Mouse (Mus musculus): ENCODE results near the gene 1700019D03Rik.
"Not testable (repeated sequence)": the region's sequence is repeated elsewhere in the genome, so short reads cannot be mapped to it uniquely, and the experiment has no call there.

The 1700019D03Rik gene

DNA sequence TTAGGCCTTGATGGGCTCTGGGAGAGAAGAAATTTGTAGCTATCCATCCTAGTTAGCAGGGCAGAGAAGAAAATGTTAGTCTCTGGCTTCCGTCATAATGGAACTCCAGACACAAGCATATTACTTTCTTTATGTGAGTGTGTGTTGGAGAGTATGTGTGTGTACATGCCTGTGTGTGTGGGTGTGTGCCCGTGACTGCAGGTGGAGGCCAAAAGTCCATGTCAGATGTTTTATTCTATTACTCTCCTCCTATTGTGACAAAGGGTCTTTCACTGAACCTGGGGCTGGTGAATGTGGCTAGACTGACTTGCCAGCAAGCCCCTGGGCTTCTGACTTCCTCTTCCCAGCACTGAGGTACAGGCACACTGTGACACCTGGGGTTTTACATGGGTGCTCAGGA, 65.5 kb downstream of the 1700019D03Rik start:
- no peak for DNase-seq (ENCODE audit: low spot score)

DNA sequence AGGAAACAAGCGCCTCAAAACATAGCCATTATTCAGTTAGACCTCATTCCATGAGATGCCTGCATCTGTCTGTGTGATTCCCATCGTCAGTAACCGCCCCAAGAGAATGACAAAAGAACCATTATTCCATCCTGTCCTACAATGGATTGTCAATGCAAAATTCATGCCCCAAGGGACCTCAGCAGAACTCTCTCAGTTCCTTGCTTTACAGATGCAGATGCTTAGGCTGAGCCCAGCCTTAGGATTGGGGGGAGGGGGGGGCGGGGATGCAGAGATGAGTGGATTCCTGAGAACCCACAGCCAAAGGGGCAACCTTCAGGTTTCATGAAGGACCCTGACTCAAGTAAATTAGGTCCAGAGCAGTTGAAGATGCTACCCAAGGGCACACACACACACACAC, 66.4 kb downstream of the 1700019D03Rik start:
- DNase-seq (ENCODE audit: low spot score), result no peak

DNA sequence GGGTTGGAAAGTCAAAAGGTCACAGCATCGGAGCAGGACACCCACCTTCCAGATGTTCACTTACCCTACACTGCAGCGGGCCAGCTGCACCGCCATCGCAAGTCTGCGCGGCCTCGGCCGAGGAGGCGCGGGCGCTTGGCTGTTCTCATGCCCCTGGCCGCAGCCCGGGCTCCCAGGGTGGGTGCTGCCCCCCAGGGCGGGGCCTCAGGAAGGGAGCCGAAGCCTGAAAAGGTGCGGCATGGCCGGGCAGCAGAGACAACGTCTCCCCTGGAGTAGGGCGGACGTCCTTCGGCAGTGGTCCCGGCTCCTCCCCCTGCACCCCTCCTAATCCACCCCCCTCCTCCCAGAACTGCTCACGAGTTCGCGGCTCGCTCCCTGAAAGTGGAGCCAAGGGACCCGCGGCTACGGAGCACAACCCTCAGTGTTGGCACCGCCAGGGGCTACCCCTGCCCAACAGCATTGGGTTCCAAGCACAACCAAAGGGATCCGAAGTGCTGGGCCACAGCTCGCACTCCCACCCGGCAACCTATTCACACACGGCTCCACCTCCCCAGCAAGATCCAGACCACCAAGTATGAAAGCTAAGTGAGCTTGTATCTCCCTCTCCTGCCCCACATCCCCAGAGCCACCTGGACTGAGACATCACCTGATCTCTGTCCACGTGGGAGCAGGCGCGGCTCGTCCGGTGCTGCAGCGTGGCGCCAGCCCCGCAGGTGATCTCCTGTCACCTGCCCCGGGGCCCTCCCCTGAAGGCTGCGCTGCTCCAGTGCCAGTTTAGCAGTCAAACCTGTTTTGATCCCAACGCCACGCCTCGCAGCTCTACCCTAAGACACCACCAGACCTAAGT, 67.2 kb downstream of the 1700019D03Rik start:
- DNase-seq (ENCODE audit: low spot score), result peak; percentile 31

- DNase-seq (ENCODE audit: low spot score), result no peak
These were observed 67.8 kb downstream of the 1700019D03Rik start for GRCm38 (mm10) chr1:52952143-52952542.

DNA sequence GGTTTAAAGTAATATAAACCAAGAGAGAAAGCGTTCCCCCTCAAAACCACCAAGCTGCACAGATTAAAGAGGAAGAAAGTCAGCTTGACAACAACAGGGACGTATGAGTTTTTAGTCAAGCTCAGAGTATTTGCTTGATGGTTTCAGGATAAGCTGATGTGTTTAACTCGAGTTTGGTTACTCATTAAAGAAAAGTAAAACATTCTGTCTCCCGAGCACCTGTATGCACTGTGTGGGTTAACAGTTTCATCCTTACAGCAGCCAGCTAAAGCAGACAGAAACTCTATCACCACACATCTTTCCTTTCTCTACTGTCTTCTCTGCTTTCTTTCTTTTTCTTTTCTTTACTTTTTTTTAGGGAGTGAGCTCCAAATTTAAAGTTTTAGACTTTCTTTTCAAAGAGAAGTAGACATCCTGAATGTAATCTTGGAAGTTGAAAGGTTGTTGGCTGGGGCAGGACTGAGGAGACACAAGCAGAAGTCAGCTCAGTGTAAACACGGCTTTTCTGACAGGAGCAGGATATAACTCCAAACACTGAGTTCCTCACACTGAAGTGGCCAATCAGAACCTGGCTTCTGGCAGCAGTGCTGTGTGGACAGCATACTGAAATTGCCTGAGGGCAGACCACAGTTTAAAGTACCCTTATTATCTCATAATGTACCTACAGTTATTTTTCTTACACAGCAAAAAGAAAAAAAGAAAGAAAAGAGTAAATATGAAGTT, 68.7 kb downstream of the 1700019D03Rik start:
- DNase-seq (ENCODE audit: low spot score), result no peak

DNA sequence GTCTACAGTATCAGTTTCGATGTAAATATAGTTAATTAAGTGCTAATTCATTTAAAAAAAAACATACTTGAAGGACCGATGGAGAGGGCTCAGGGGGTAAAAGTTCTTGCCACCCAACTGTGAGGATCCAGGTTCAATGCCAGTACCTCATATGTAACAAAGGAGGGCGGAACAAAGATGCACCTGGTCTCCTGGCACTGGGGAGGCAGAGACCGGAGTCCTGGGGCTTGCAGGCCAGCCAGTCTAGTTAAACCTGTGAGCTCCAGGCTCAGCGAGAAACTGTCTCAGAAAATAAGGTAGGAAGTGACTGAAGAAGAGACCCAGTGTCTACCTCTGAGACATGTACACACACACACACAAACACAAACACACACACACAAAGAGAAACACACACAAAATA, 72.1 kb downstream of the 1700019D03Rik start:
- DNase-seq (ENCODE audit: low spot score), result no peak

DNA sequence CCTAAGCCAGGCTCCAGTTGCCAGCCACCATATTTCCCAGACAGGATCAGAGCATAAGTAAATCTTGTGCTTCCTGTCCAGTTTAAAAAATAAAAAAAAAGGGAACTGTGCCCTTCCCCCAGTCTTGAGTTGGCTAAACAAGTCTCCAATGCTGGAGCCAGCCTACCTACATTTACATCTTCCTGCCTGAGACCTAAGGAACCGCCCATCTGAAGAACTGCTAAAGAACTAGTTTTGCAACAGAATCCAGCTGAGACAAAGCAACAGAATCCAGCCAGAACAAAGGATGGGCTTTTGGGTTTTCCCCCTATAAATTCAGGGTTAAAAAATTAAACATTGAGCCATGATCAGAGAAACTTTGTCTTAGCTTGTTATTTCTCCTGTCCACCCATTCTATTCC, 81.0 kb downstream of the 1700019D03Rik start:
- DNase-seq (ENCODE audit: low spot score), result no peak

- no peak for DNase-seq (ENCODE audit: low spot score)
These were observed 85.5 kb downstream of the 1700019D03Rik start for GRCm38 (mm10) chr1:52934494-52934893.

DNA sequence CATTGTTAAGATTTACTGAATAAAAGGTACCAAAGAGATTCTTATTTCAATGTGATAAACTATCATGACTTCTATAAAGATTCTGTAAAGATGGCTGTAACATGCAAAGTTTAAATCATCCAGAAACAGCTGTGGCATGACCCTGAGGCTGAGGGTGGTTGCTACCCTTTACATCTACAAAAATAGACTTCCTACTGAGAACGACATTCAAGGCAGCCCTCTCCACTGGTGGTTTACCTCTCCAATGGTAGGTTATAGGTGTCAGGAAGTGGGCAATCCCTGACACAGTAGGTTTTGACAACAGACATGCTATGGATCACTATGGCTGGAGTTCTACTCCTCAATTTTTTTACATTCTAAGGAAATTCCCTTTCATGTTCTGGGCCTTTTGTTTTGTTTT, 95.5 kb downstream of the 1700019D03Rik start:
- not testable (repeated sequence) for DNase-seq (ENCODE audit: low spot score)

- not testable (repeated sequence) for DNase-seq (ENCODE audit: low spot score)
These were observed 101.1 kb downstream of the 1700019D03Rik start for GRCm38 (mm10) chr1:52918897-52919296.

GRCm38 (mm10) chr1:52916655-52917054, 103.3 kb downstream of the 1700019D03Rik start:
- DNase-seq (ENCODE audit: low spot score), result no peak

DNA sequence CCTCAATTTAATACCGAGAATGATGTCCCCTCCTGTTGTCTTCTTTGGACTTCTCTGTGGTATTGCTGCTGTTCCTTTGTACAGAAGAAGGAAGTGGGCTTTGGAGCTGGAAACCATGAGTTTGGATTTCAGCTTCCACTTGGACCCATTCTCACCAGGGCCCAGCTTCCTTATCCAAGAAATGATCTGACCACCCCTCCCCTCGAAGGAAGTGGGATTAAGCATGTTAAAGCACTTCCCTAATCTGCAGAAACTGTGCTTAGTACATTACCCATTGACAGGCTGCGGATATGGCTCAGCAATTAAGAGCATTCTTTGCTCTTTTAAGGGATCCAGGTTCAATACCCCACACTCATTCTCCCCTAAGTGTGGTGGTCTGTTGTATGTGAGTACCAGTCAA, 110.2 kb downstream of the 1700019D03Rik start:
- DNase-seq (ENCODE audit: low spot score), result no peak

DNA sequence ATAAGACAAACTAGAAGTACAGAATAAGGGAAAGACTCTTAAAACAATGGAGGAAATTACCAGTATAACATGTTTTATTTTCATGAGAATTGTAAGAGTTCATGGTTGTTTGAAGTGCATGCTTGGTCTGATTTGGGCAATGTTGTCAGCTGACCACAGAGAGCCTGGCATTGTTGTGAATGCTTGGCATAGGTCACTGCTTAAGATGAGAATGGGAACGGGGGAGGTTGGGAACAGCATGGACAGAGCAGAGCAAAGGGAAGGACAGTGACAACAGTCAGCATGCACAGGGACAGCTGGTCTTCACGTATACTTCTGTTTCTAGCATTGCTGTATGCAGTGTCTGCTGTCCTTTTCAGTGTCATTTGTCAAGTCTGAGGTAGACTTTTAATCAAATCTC, 135.8 kb downstream of the 1700019D03Rik start:
- no peak for DNase-seq (ENCODE audit: low spot score)

All from lung, postnatal 25 days (tissue).